8 mouse cellular contexts compared by ENCODE assay signal in genomic region chr13:62785199-62786134, GRCm38 (mm10). TPM values are rescaled to one million over a fixed set of nuclear protein-coding genes. Genes with fewer than 3 reads are reported as not detected.
DNase-seq lines count a peak whose midpoint lies in the region; ATAC-seq lines count a peak whose summit lies in the region.
"Not testable (repeated sequence)": the region's sequence is repeated elsewhere in the genome, so short reads cannot be mapped to it uniquely, and the experiment has no call there.

Gm5141 (minus strand) TSS chr13:62785808.

- peak; percentile 100 for ATAC-seq in inflammation-experienced regulatory T-cells, adult 6 months

- intact Hi-C loops in gastrocnemius, postnatal 14 days (cut with DNase I; ENCODE audit: low total_unique reads): not testable (repeated sequence)

- DNase-seq in adipocyte (ENCODE audit: low spot score): peak; percentile 45
- DNase-seq in embryo, embryonic 10.5 days (ENCODE audit: low spot score): peak; percentile 67
- DNase-seq in gastrocnemius, postnatal 14 days: peak; percentile 7
- peak; percentile 33 to 61 for DNase-seq in left cerebral cortex, adult 8-10 months (ENCODE audit: low spot score in 2 of 2)
- peak; percentile 56 for DNase-seq in right cerebral cortex, adult 18-20 months
- DNase-seq in urinary bladder, adult 18-20 months (ENCODE audit: low spot score in 2 of 2): peak; percentile 9 to 53

- H3K36me3 ChIP-seq in macrophage (ENCODE audit: inconsistent target): not testable (repeated sequence)

- not testable (repeated sequence) for H3K27ac ChIP-seq in macrophage

- H3K4me3 ChIP-seq in macrophage (ENCODE audit: inconsistent target): peak within 1 kb of the TSS; percentile 66

- WGBS in macrophage (ENCODE audit: missing documents): 4% methylated on average over 18 of the region's 23 CpGs

- H3K79me2 ChIP-seq in macrophage (ENCODE audit: inconsistent target): not testable (repeated sequence)

RNA-seq across cellular contexts. Expression of gene Gm5141, which starts in this region (rescaled TPM):
- 1 to 10 TPM in 1 of 2 experiments, under 1 TPM in 1; 0.69 to 1.2 TPM for total RNA-seq in gastrocnemius, postnatal 14 days (2021)
- 1 to 10 TPM; 3.7 to 6.5 (median 4.6) TPM for polyA plus RNA-seq in inflammation-experienced regulatory T-cells, adult 6 months (2017; shearing (Covaris generic))
- 10 to 100 TPM in 1 of 4 experiments, 1 to 10 TPM in 3; 3.8 to 11.9 (median 6.3) TPM for total RNA-seq in left cerebral cortex, adult 8-10 months (2022)
- total RNA-seq in macrophage (2018; cell fraction: chromatin; rRNA removed): 10 to 100 TPM in 6 of 26 experiments, 1 to 10 TPM in 18, under 1 TPM in 2; 0.54 to 16.7 (median 4.2) TPM
- total RNA-seq in macrophage (2018; cell fraction: cytosol; rRNA removed): 1 to 10 TPM in 15 of 26 experiments, under 1 TPM in 11; 0.14 to 3.0 (median 1.2) TPM
- 10 to 100 TPM in 3 of 26 experiments, 1 to 10 TPM in 22, under 1 TPM in 1; 0.83 to 22.3 (median 3.3) TPM for total RNA-seq in macrophage (2018; cell fraction: nucleus; rRNA removed)
- 1.8 to 5.2 TPM (median 2.6 TPM) in 3 replicates for polyA plus RNA-seq in macrophage (2018)

Comparison
In these comparisons a context has a peak if more than half of its experiments do, and no peak if none do; other contexts are left out.
1. DNase-seq: peak in every context shown above with its lines; median percentile 67 in embryo, embryonic 10.5 days; 56 in right cerebral cortex, adult 18-20 months; 47 in left cerebral cortex, adult 8-10 months; 45 in adipocyte; 31 in urinary bladder, adult 18-20 months; 7 in gastrocnemius, postnatal 14 days.